In the genomic region with DNA sequence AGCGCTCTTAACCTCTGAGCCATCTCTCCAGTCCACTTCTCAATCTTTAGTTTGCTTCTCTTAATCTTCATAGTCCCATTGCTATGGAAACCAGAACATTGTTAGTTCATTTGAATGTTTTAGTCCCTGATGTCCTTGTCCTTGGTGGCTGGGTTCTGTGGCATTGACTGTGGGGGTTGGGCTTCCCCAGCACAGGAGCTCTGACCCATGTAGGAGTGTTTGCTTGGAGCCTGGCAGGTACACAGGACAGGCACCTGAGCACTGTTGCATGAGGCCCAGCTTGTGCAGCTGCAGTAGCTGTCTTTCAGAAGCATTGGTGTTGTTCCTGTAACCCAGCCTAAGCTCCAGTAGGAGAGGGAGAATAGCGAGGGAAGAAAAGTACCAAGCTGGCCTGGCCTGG, we compare ENCODE assay signal across 14 mouse cellular contexts. TPM values are rescaled to one million over a fixed set of nuclear protein-coding genes. Genes with fewer than 3 reads are reported as not detected.
"Had no signal": no experiment of that assay in that cellular context is flagged by ENCODE, and none has a peak within 500 bp of the region (broad histone marks: within the 10 kb centered on the region; RNA-seq: fewer than 3 reads in every experiment).

No protein-coding gene starts in this region.

- H3K27me3 ChIP-seq: liver, embryonic 12.5 days; midbrain, embryonic 15.5 days; neural tube, embryonic 12.5 days; stomach, embryonic 15.5 days had no signal

- H3K4me3 ChIP-seq: layer of hippocampus, adult 2 months; limb, embryonic 10.5 days; liver, embryonic 12.5 days; midbrain, embryonic 15.5 days; neural tube, embryonic 12.5 days; stomach, embryonic 15.5 days had no signal

- H3K4me1 ChIP-seq: limb, embryonic 10.5 days; liver, embryonic 12.5 days; midbrain, embryonic 15.5 days; neural tube, embryonic 12.5 days had no signal

- H3K27ac ChIP-seq: layer of hippocampus, adult 2 months; limb, embryonic 10.5 days; liver, embryonic 12.5 days; midbrain, embryonic 15.5 days; neural tube, embryonic 12.5 days; stomach, embryonic 15.5 days had no signal

- DNase-seq: kidney, postnatal 10 days; kidney, postnatal 4 days; lung, embryonic 14.5 days; right cerebral cortex, postnatal 14 days; thymus, adult 18-20 months; thymus, postnatal 14 days had no signal

RNA-seq across cellular contexts. Expression of a gene that starts 35.9 kb away (rescaled TPM):
- total RNA-seq: neutrophil, adult 5-6 weeks had no signal
- polyA plus RNA-seq: liver, embryonic 12.5 days; liver, embryonic 16.5 days had no signal
